Mouse (Mus musculus) midbrain, embryonic 15.5 days (tissue): Measurements from ENCODE around the gene Tnfrsf11a. TPM values are rescaled to one million over a fixed set of nuclear protein-coding genes. Genes with fewer than 3 reads are reported as not detected.
"Not testable (repeated sequence)": the region's sequence is repeated elsewhere in the genome, so short reads cannot be mapped to it uniquely, and the experiment has no call there.

Experiments used
- ATAC-seq: fragments of 200-750 bp; cut with Nextera tagmentation; replicated peaks from 2 replicates; pipeline ENCODE4 v1.8.0; 2017; ENCODE audit warnings: moderate TSS enrichment
- H3K27ac ChIP-seq: fragments of 300-500 bp; sonication (generic); 2 replicates; pipeline ENCODE4 v1.5.1; 2015; ENCODE audit warnings: mild to moderate bottlenecking, inconsistent platforms
- H3K27me3 ChIP-seq: fragments of 300-500 bp; sonication (generic); replicated peaks from 2 replicates; pipeline ENCODE4 v1.6.1; 2015; ENCODE audit warnings: inconsistent platforms
- H3K36me3 ChIP-seq: fragments of 300-500 bp; sonication (generic); replicated peaks from 2 replicates; pipeline ENCODE4 v1.6.1; 2015; ENCODE audit warnings: inconsistent platforms
- H3K4me1 ChIP-seq: fragments of 300-500 bp; sonication (generic); 2 replicates; pipeline ENCODE4 v1.6.1; 2015; ENCODE audit warnings: inconsistent platforms
- H3K4me2 ChIP-seq: fragments of 300-500 bp; sonication (generic); 2 replicates; pipeline ENCODE4 v1.6.1; 2015; ENCODE audit warnings: inconsistent platforms, mild to moderate bottlenecking, moderate library complexity
- H3K4me3 ChIP-seq: fragments of 300-500 bp; sonication (generic); 2 replicates; pipeline ENCODE4 v1.5.1; 2015; ENCODE audit warnings: mild to moderate bottlenecking, inconsistent platforms
- H3K9ac ChIP-seq: fragments of 300-500 bp; sonication (generic); 2 replicates; pipeline ENCODE4 v1.6.1; 2015; ENCODE audit warnings: mild to moderate bottlenecking, inconsistent platforms
- H3K9me3 ChIP-seq: fragments of 300-500 bp; sonication (generic); 2 replicates; pipeline ENCODE4 v1.6.1; 2016; ENCODE audit warnings: inconsistent platforms
- WGBS: fragments of 180-500 bp; shearing (Covaris S2); methylation state at CpG from one replicate; pipeline ENCODE4 v1.1.7; 2015; ENCODE audit warnings: mixed read lengths; 5-methylcytosine and 5-hydroxymethylcytosine counted together
- polyA plus RNA-seq: library from polyadenylated mRNA; unstranded; fragments of >200 nt; fragmentation: Nextera tagmentation; extraction: Ambion mirVana; gene quantifications from 2 replicates; pipeline ENCODE4 v1.2.1, GENCODE M21; 2015

The Tnfrsf11a gene
- polyA plus RNA-seq, 1 experiment from 2014 or later, result 0.32 TPM

DNA sequence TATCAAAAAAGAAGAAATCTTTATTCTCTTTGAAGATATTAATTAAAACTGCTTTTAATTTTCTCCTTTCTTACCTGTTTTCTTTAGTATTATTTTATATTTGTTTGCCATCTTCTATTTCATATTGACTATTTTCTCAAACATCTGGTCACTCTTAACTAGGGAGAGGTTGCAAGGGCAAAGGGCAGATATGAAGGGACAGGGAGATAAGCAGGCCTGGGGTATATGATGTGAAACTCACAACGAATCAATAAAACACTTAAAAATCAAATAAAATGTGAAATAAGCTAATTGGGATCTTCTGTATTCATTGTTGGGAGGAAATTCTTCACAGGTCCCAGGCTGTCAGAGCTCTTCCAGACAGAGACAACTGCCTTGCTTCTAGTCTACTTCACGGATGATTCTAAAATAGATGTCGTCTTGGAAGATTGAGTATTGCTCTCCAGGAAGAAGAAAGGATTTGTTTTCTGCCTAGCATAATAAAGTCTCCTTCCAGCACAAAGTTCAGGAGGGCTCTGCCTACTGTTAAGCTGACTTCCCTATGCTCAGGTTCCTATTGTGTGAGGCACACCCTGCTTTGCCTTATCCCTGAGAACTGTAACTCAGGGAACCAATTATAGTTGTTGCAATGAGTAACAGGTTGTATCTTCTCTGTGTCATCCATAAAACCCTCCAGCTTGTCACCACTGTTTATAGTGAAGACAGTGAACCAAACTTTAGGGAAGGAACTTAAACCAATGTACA lies 20.9 kb upstream of the Tnfrsf11a start:
- 82% methylated on average over 3 of the region's 3 CpGs for WGBS
- H3K4me3 ChIP-seq, result no peak overlapping the region
- no peaks in the 10 kb centered on the region for H3K27me3 ChIP-seq
- 0 out of 2 replicates have a peak, but pooled peaks cover 1% of the 10 kb centered on the region for H3K36me3 ChIP-seq
- H3K4me1 ChIP-seq, result no peaks in the 10 kb centered on the region
- H3K9ac ChIP-seq, result no peak overlapping the region
- H3K27ac ChIP-seq, result no peak overlapping the region
- no peak for ATAC-seq
- no peaks in the 10 kb centered on the region for H3K9me3 ChIP-seq
- H3K4me2 ChIP-seq, result no peak overlapping the region

GRCm38 (mm10) chr1:105765586-105765985 lies 14.9 kb upstream of the Tnfrsf11a start:
- H3K9ac ChIP-seq, result no peak overlapping the region
- no peaks in the 10 kb centered on the region for H3K36me3 ChIP-seq
- no peaks in the 10 kb centered on the region for H3K27me3 ChIP-seq
- no peaks in the 10 kb centered on the region for H3K9me3 ChIP-seq
- H3K4me3 ChIP-seq, result no peak overlapping the region
- H3K4me2 ChIP-seq, result no peak overlapping the region
- 76% methylated on average over 8 of the region's 8 CpGs for WGBS
- no peak overlapping the region for H3K27ac ChIP-seq
- no peak for ATAC-seq
- no peaks in the 10 kb centered on the region for H3K4me1 ChIP-seq

GRCm38 (mm10) chr1:105766099-105766498 lies 14.4 kb upstream of the Tnfrsf11a start:
- not testable (repeated sequence) for H3K27me3 ChIP-seq, H3K4me1 ChIP-seq

DNA sequence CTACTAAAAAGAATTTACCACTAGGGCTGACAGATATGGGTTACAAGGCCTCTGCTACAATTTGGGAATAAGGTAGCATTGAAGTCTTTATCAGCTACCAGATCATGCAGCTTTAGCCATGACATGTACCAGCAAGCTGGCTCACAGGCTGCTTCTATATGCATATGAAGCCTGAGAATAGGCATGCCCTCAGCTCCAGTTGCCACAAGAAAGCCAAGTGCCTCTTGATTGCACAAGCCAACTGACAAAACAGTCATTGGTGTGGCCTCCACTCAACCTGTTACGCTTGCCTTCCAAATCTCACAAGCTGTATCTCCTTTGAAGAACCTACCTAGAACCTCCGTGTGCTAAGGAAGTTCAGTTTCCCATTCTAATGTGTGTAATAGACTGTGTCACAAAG lies 12.1 kb upstream of the Tnfrsf11a start:
- ATAC-seq, result no peak
- H3K4me3 ChIP-seq, result no peak overlapping the region
- no peaks in the 10 kb centered on the region for H3K27me3 ChIP-seq
- H3K9me3 ChIP-seq, result no peaks in the 10 kb centered on the region
- H3K9ac ChIP-seq, result no peak overlapping the region
- 89% methylated on average over 2 of the region's 2 CpGs for WGBS
- H3K4me1 ChIP-seq, result no peaks in the 10 kb centered on the region
- H3K4me2 ChIP-seq, result no peak overlapping the region
- no peaks in the 10 kb centered on the region for H3K36me3 ChIP-seq
- no peak overlapping the region for H3K27ac ChIP-seq

More at GRCm38 (mm10) chr1:105766099-105766498, 14.4 kb upstream of the Tnfrsf11a start:
- 89% methylated on average over 9 of the region's 9 CpGs for WGBS
- H3K27ac ChIP-seq, H3K9ac ChIP-seq, H3K4me3 ChIP-seq, H3K4me2 ChIP-seq, H3K9me3 ChIP-seq, ATAC-seq, H3K36me3 ChIP-seq: not testable (repeated sequence)

- H3K9me3 ChIP-seq, result no peaks in the 10 kb centered on the region
- no peaks in the 10 kb centered on the region for H3K36me3 ChIP-seq
- H3K4me1 ChIP-seq, result no peaks in the 10 kb centered on the region
- H3K27ac ChIP-seq, result no peak overlapping the region
- H3K4me3 ChIP-seq, result no peak overlapping the region
- WGBS, result 78% methylated on average over 2 of the region's 2 CpGs
- H3K9ac ChIP-seq, result no peak overlapping the region
- H3K27me3 ChIP-seq, result no peaks in the 10 kb centered on the region
- ATAC-seq, result no peak
- no peak overlapping the region for H3K4me2 ChIP-seq
These were observed 9.8 kb upstream of the Tnfrsf11a start for GRCm38 (mm10) chr1:105770685-105771084.

DNA sequence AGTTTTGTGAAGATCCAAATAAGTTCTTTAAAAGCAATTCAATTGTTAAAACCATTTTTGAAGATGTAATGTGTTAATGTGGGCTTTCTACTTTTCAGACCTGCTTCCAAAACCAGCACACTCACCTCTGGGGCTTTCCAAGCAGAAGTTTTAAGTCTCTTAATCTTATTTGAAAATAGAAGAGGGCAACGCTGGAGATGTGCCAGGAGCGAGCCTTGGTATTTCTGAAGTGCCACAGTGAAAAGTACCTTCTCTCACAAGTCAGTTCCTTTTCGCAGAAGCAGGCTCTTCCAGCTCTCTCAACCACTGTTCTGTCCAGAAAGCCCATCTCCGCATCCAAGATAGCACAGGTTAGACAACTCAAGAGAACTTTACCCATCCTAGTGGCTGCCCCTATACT lies 4.1 kb upstream of the Tnfrsf11a start:
- ATAC-seq, result no peak
- 85% methylated on average over 4 of the region's 4 CpGs for WGBS
- H3K4me1 ChIP-seq, result peaks cover 12% of the 10 kb centered on the region

GRCm38 (mm10) chr1:105780079-105780456 lies 450 bp upstream of the Tnfrsf11a start:
- 34% methylated on average over 12 of the region's 12 CpGs for WGBS
- Histone ChIP-seq H3K4me1 (peaks cover 13% of the 10 kb centered on the region), H3K4me2 (peak overlapping the region; percentile 86), H3K9ac (peak overlapping the region; percentile 59), H3K27ac (no peak overlapping the region), H3K36me3 (no peaks in the 10 kb centered on the region), H3K9me3 (no peaks in the 10 kb centered on the region), H3K4me3 (peak overlapping the region; percentile 51), H3K27me3 (peaks cover 14% of the 10 kb centered on the region)
- no peak for ATAC-seq

More for the DNA sequence above, 4.1 kb upstream of the Tnfrsf11a start:
- Histone ChIP-seq H3K36me3 (no peaks in the 10 kb centered on the region), H3K27ac (no peak overlapping the region), H3K9ac (no peak overlapping the region), H3K27me3 (peaks cover 7% of the 10 kb centered on the region), H3K9me3 (no peaks in the 10 kb centered on the region), H3K4me3 (no peak overlapping the region), H3K4me2 (no peak overlapping the region)

DNA sequence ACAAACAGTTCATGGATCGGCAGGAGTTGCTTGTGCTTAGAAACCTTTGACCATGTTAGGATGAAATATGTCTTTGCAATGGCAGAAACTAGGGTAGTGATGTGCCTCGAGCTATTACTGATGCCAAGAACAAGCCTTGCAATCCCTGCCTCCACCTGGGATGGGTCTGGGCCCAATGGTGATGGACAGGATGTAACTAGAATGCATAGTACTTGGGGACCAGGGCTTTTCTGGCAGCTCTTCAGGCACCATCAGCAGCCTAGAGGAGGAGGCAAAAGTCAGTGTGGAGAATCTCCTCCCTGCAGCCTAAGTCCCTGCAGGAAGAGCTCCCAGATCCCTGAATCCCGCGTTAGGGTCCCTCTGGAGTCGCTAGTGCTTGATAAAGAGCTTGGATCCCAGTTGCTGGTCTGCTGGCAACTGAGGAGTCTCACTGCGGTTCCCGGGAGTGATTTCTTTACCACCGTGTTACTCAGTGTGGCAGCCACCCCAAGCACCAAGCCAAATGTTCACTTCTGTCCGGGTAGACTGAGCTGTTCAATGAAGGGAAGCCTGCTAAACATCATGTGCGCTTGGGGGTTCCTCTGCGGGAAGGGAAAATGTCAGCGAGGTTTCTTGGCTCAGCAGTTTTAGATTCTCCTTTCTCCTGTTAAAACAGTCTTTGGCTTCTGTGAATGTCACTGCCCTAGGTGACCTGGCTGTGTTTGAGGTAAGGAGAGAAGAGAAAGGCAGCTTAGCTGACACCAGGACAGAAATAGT lies 1.1 kb downstream of the Tnfrsf11a start:
- H3K27ac ChIP-seq, result no peak overlapping the region
- H3K36me3 ChIP-seq, result no peaks in the 10 kb centered on the region
- H3K27me3 ChIP-seq, result peaks cover 14% of the 10 kb centered on the region
- H3K4me3 ChIP-seq, result peak overlapping the region; percentile 51
- no peak for ATAC-seq
- no peaks in the 10 kb centered on the region for H3K9me3 ChIP-seq
- 44% methylated on average over 12 of the region's 12 CpGs for WGBS
- peak overlapping the region; percentile 86 for H3K4me2 ChIP-seq
- H3K9ac ChIP-seq, result no peak overlapping the region
- peaks cover 13% of the 10 kb centered on the region for H3K4me1 ChIP-seq

DNA sequence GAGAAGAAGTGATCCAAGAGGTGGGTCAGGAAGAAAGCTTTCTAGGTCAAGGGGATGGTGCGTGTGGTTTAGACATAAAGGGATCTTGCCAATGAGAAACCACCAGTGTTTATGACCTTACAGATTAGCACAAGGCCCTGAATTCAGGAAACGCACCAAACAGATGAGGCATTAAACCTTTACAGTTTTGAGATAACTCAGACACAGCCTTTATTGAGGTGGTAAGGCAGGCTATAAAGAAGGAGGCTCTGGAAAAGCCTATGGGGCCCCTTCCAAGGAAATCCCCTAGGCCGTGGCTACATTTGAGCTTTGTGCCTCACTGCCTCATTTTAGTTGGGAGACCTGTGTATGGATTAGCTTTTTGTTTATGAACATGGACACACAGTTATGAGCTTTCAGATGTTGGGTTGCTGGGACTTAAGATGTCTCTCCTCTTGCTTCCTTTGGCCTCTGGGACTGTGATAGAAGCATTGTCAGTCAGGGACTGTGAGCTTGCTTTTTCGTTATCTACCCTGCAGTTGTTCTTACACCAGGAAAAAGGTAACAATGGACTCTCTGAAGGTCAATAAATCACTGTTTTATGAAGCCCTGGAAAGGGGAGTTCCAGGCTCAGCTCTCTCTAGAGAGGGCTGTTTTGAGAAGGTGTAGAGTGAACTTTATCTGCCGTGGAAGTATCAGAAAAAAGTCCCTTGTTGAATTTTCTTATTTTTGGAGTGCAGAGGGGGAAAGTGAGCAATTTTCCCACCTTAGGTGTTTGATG lies 3.9 kb downstream of the Tnfrsf11a start:
- H3K36me3 ChIP-seq, result no peaks in the 10 kb centered on the region
- no peak overlapping the region for H3K4me2 ChIP-seq
- H3K9ac ChIP-seq, result no peak overlapping the region
- peaks cover 13% of the 10 kb centered on the region for H3K4me1 ChIP-seq
- peaks cover 11% of the 10 kb centered on the region for H3K27me3 ChIP-seq
- ATAC-seq, result no peak
- 84% methylated on average over 5 of the region's 5 CpGs for WGBS
- no peak overlapping the region for H3K27ac ChIP-seq
- H3K4me3 ChIP-seq, result no peak overlapping the region
- H3K9me3 ChIP-seq, result no peaks in the 10 kb centered on the region

DNA sequence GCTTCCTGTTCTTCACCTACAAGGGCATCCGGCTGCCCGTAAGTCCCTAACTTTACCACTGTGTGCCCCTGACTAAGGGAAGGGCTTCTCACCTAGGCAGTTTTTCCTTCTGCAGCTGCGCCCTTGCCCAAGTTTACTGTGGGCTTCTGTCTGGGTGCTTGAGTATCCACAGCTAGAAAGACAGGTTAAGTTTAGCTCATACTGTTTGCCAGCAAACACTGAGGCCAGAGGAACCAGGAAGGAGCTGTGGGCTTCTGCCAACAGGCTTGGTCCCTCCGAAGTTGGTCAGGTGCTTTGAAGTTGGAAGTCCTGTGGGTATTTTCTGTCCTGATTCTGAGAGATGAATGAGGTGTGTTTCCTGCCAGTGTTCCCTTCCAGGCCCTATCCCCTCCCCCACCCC lies 4.6 kb downstream of the Tnfrsf11a start:
- H3K9me3 ChIP-seq, result no peaks in the 10 kb centered on the region
- H3K4me2 ChIP-seq, result no peak overlapping the region
- H3K9ac ChIP-seq, result no peak overlapping the region
- no peak overlapping the region for H3K4me3 ChIP-seq
- H3K36me3 ChIP-seq, result no peaks in the 10 kb centered on the region
- no peak overlapping the region for H3K27ac ChIP-seq
- ATAC-seq, result no peak
- 95% methylated on average over 4 of the region's 4 CpGs for WGBS
- peaks cover 11% of the 10 kb centered on the region for H3K27me3 ChIP-seq
- H3K4me1 ChIP-seq, result peaks cover 10% of the 10 kb centered on the region

- 84% methylated on average over 6 of the region's 6 CpGs for WGBS
- Histone ChIP-seq H3K27me3 (peaks cover 3% of the 10 kb centered on the region), H3K27ac (no peak overlapping the region), H3K36me3 (no peaks in the 10 kb centered on the region), H3K4me2 (no peak overlapping the region), H3K9me3 (no peaks in the 10 kb centered on the region), H3K4me1 (no peaks in the 10 kb centered on the region), H3K4me3 (no peak overlapping the region), H3K9ac (no peak overlapping the region)
- ATAC-seq, result no peak
These were observed 6.3 kb downstream of the Tnfrsf11a start for GRCm38 (mm10) chr1:105786731-105787357.

GRCm38 (mm10) chr1:105790103-105790502 lies 9.6 kb downstream of the Tnfrsf11a start:
- ATAC-seq, result no peak
- WGBS, result 97% methylated on average over 3 of the region's 3 CpGs

More at GRCm38 (mm10) chr1:105790103-105790502, 9.6 kb downstream of the Tnfrsf11a start:
- Histone ChIP-seq H3K27me3 (no peaks in the 10 kb centered on the region), H3K9me3 (no peaks in the 10 kb centered on the region), H3K4me3 (no peak overlapping the region), H3K4me1 (no peaks in the 10 kb centered on the region), H3K36me3 (no peaks in the 10 kb centered on the region), H3K27ac (no peak overlapping the region), H3K9ac (no peak overlapping the region), H3K4me2 (no peak overlapping the region)
